Comparison of ENCODE assay signal across 8 mouse cellular contexts in genomic region chr12:3310321-3310692, GRCm38 (mm10). TPM values are rescaled to one million over a fixed set of nuclear protein-coding genes. Genes with fewer than 3 reads are reported as not detected.
DNase-seq lines count a peak whose midpoint lies in the region; ATAC-seq and TF ChIP-seq lines count a peak whose summit lies in the region.

No protein-coding gene starts in this region.

- DNase-seq in layer of hippocampus, adult 2 months (ENCODE audit: low spot score in 2 of 2), result peak in 1 of 2 experiments; percentile 19
- DNase-seq in layer of hippocampus, adult 8-10 months (ENCODE audit: low spot score in 2 of 2), result no peak
- DNase-seq in hindbrain, embryonic 10.5 days (ENCODE audit: low spot score), result no peak
- no peak for DNase-seq in left cerebral cortex, adult 9 months (ENCODE audit: low spot score in 2 of 2)
- no peak for DNase-seq in cerebellum, adult 9-11 months
- DNase-seq in right cerebral cortex, adult 2 months (ENCODE audit: low spot score in 2 of 2), result no peak

- no peaks in the 10 kb centered on the region for H3K27me3 ChIP-seq in hindbrain, embryonic 10.5 days (ENCODE audit: insufficient read depth, poor library complexity, severe bottlenecking)
- no peaks in the 10 kb centered on the region for H3K27me3 ChIP-seq in midbrain, embryonic 12.5 days

- H3K27ac ChIP-seq in layer of hippocampus, adult 2 months, result peak overlapping the region; percentile 90
- H3K27ac ChIP-seq in bone marrow macrophage, adult 2 months (ENCODE audit: insufficient read depth, low read depth, low read length), result peak overlapping the region; percentile 68
- peak overlapping the region; percentile 98 for H3K27ac ChIP-seq in hindbrain, embryonic 10.5 days
- H3K27ac ChIP-seq in midbrain, embryonic 12.5 days (replicated peaks), result peak overlapping the region; percentile 97

- ATAC-seq in midbrain, embryonic 12.5 days (ENCODE audit: low FRiP score, low read depth), result no peak

- H3K4me2 ChIP-seq in midbrain, embryonic 12.5 days (replicated peaks), result peak overlapping the region; percentile 57

- peaks cover 4% of the 10 kb centered on the region for H3K36me3 ChIP-seq in hindbrain, embryonic 10.5 days
- H3K36me3 ChIP-seq in midbrain, embryonic 12.5 days, result no peaks in the 10 kb centered on the region

- 4% methylated on average over 15 of the region's 15 CpGs for WGBS in hindbrain, embryonic 10.5 days
- 2% methylated on average over 15 of the region's 15 CpGs for WGBS in midbrain, embryonic 12.5 days

- peaks cover 12% of the 10 kb centered on the region for H3K4me1 ChIP-seq in bone marrow macrophage, adult 2 months (ENCODE audit: control insufficient read depth, insufficient read depth, low read length)
- peaks cover 21% of the 10 kb centered on the region for H3K4me1 ChIP-seq in hindbrain, embryonic 10.5 days (replicated peaks)
- peaks cover 11% of the 10 kb centered on the region for H3K4me1 ChIP-seq in midbrain, embryonic 12.5 days

- H3K9me3 ChIP-seq in hindbrain, embryonic 10.5 days, result 0 out of 2 replicates have a peak, but pooled peaks cover 6% of the 10 kb centered on the region
- 0 out of 2 replicates have a peak, but pooled peaks cover under 1% of the 10 kb centered on the region for H3K9me3 ChIP-seq in midbrain, embryonic 12.5 days

- peak overlapping the region; percentile 60 for H3K9ac ChIP-seq in midbrain, embryonic 12.5 days (replicated peaks)

- TF ChIP-seq POLR2A in bone marrow macrophage, adult 2 months (IDR thresholded peaks at IDR 0.05; ENCODE audit: borderline replicate concordance, low read depth, low read length), result no peak; the same call in 1 of the 2 replicates

- no peak for TF ChIP-seq CTCF in layer of hippocampus, adult 2 months (conservative IDR thresholded peaks at IDR 0.05)
- no peak for TF ChIP-seq CTCF in bone marrow macrophage, adult 2 months (IDR thresholded peaks at IDR 0.05; ENCODE audit: low read depth, low read length)

- peak overlapping the region; percentile 67 for H3K4me3 ChIP-seq in layer of hippocampus, adult 2 months
- peak overlapping the region; percentile 65 for H3K4me3 ChIP-seq in bone marrow macrophage, adult 2 months (ENCODE audit: insufficient read depth, low read length)
- H3K4me3 ChIP-seq in hindbrain, embryonic 10.5 days, result peak overlapping the region; percentile 86
- peak overlapping the region; percentile 88 for H3K4me3 ChIP-seq in midbrain, embryonic 12.5 days

RNA-seq across cellular contexts. Expression of gene Rab10, which starts 0.5 kb away (rescaled TPM):
- total RNA-seq in layer of hippocampus, adult 2 months (2021), result 100 to 1,000 TPM; 151 to 158 TPM
- 100 to 1,000 TPM; 138 to 152 (median 145) TPM for total RNA-seq in layer of hippocampus, adult 8-10 months (2022)
- polyA plus RNA-seq in bone marrow macrophage, adult 2 months (2012; ENCODE audit: insufficient read depth, insufficient read length, missing spikeins), result 143 and 145 TPM in 2 replicates
- 81.9 and 94.4 TPM in 2 replicates for polyA plus RNA-seq in hindbrain, embryonic 10.5 days (2016; fragmentation: Nextera tagmentation; extraction: Ambion mirVana)
- 140 and 155 TPM in 2 replicates for polyA plus RNA-seq in midbrain, embryonic 12.5 days (2016; fragmentation: Nextera tagmentation; extraction: Ambion mirVana)

RNA-seq across cellular contexts. Expression of gene Kif3c, which starts 54.6 kb away (rescaled TPM):
- total RNA-seq in layer of hippocampus, adult 2 months (2021), result 100 to 1,000 TPM; 167 to 169 TPM
- 100 to 1,000 TPM; 150 to 162 (median 156) TPM for total RNA-seq in layer of hippocampus, adult 8-10 months (2022)
- polyA plus RNA-seq in bone marrow macrophage, adult 2 months (2012; ENCODE audit: insufficient read depth, insufficient read length, missing spikeins), result 22.0 and 24.7 TPM in 2 replicates
- 23.9 and 32.5 TPM in 2 replicates for polyA plus RNA-seq in hindbrain, embryonic 10.5 days (2016; fragmentation: Nextera tagmentation; extraction: Ambion mirVana)
- polyA plus RNA-seq in midbrain, embryonic 12.5 days (2016; fragmentation: Nextera tagmentation; extraction: Ambion mirVana), result 58.2 TPM in 2 replicates
